Mouse (Mus musculus) bone marrow, adult 2 months (tissue): ENCODE measurements around the gene Adgrv1.

Experiments
- CTCF ChIP-seq: fragments of 200-500 bp; IDR thresholded peaks from 2 replicates; pipeline ENCODE4 v1.5.1; 2011; ENCODE audit warnings: low read length, control low read depth; ENCODE audit not compliant: control insufficient read depth, insufficient read depth
- POLR2A ChIP-seq: fragments of 200-500 bp; IDR thresholded peaks from 2 replicates; pipeline ENCODE4 v1.6.1; 2011; ENCODE audit warnings: low read depth, mild to moderate bottlenecking, control low read depth, low read length, borderline replicate concordance; ENCODE audit not compliant: control insufficient read depth

DNA sequence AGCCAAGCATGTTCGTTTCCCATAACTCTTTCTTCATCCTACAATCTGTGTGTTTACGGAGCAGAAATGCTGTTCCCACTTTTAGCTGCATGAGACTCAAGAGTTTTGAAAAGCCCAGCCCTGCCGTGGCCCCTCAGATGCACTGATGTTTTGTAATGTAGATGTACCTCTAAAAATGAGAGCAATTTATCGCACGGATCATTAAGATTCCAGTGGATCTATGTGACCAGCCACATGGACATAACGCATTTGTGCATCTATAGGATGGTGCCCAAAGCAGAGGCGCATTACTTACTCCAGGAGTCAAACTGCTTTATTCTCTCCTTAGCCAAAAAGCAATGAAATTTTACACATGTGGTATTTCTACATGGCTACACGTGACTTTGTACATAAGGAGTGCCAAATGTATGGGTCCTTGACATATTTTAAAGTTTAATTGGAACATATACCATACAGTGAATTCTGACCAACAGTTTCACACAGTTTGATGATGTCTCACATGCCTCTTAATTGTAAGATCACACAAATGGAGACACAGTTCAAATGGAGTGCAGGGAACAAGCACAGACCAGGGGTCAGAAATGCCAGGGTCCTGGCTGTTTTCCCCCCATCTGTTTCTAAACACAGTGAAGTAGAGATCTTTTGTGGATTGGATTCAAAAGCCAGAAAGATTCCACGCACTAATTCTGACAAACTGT, 35.9 kb downstream of the Adgrv1 start:
- TF ChIP-seq CTCF (no peak), POLR2A (no peak)
